Mouse (Mus musculus): ENCODE measurements around the gene Per3. TPM values are rescaled to one million over a fixed set of nuclear protein-coding genes. Genes with fewer than 3 reads are reported as not detected.

Gene Per3
- 6.1 and 6.5 TPM in 2 replicates for polyA plus RNA-seq (2016; fragmentation: Nextera tagmentation; extraction: Ambion mirVana)

DNA sequence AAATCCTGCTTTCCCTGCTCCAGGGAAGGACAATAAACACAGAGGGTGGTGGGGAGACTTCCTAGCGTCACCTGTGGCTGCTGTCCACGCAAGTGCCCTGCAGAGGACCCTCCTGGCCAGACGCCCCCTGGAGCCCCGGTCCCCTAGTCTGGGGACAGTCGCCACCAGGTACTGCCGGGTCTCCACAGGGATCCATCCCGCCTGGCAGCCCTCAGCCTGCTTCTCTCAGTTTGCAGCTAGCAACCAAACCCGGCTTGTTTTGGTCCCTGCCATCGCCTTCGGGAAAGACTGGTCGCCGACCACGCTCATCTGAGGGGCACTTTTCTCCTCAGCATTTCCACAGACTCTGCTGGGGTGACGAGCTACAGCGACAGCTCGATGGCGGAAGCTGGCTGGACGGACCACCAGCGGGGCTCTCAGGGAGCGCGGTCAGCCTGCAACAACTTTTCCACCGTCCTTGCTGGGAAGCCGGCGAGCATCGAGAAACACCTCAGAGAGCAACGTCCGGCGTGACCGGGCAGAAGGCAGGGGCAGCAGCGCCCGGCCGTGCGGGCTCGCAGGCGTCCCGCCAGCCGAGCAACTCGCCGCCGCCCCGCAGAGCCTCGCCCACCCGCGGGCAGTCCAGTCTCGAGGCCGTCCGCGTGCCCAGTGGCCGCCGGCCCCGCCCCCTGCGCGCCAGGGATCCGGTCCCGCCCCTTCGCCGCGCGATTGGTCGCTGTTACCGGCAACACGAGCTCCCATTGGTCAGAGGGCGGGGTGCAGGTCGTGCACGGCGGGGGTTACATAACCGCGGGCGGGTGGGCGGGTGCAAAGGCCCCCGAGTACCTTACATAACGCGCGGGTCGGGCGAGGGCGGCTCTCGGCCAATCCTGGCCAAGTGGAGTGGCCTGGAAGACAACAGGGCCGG is at the start of gene Per3:
Gene Per3 (minus strand): TSS at position 629 of the 907 bp plus-strand sequence.
- peak; percentile 94 for DNase-seq (ENCODE audit: extremely low spot score, low spot score)
- H3K9me3 ChIP-seq = no peaks in the 10 kb centered on the region
- H3K36me3 ChIP-seq (replicated peaks) = peaks cover 28% of the 10 kb centered on the region
- H3K27me3 ChIP-seq (ENCODE audit: poor library complexity, severe bottlenecking) = peaks cover 13% of the 10 kb centered on the region
- peaks cover 21% of the 10 kb centered on the region for H3K4me1 ChIP-seq
- peak within 1 kb of the TSS; percentile 86 for H3K27ac ChIP-seq
- H3K4me3 ChIP-seq = peak within 1 kb of the TSS; percentile 66
- WGBS = under 1% methylated on average over 79 of the region's 79 CpGs

DNA sequence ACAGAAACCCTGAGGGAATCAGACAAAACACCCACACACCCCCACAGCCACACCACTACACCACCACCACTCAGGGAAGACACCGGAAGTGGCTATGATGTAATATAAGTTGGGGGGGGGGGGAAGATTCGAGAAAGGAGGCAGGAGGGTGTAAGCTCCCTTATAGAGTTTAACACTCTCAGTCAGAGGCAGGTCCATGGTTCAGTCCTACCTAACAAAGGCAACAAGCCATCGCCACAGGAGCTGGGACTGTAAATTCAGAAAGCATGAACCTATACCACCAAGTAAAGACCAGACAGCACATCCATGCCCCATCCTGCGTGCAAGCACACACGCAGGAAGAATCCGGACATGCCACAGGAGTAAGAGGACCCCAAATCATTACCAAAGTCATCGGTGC is 44.8 kb upstream of the Per3 start, which contains the start of gene Gm13090:
Gene Gm13090 (plus strand): TSS at position 301 of the 400 bp plus-strand sequence.
- Histone ChIP-seq H3K9me3 (no peaks in the 10 kb centered on the region), H3K4me3 (no peak within 1 kb of the TSS), H3K27ac (no peak within 1 kb of the TSS), H3K4me1 (peaks cover 7% of the 10 kb centered on the region), H3K36me3 (replicated peaks) (peaks cover 59% of the 10 kb centered on the region), H3K27me3 (ENCODE audit: poor library complexity, severe bottlenecking) (no peaks in the 10 kb centered on the region)
- 90% methylated on average over 7 of the region's 7 CpGs for WGBS
- DNase-seq (ENCODE audit: extremely low spot score, low spot score) = no peak

DNA sequence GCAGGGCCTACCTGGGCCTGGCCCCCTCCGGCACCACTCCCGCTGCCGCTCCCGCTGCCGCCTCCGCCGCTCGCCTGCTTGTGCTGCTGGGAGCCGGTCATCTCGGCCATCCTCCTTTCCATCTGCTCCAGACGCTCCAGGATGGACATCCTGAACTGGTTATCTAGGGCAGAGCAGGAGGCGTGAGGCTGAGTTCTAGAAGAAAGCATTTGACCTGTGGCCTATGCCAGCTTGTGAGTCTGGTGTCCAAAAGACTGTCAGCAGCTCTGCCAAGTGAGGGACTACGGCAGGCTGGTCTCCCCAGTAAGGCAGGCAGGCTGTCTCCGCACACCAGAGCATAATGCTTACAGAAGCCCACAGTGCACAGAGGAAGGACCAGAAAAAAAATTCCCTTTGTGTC is 44.4 kb upstream of the Per3 start:
- Histone ChIP-seq H3K36me3 (replicated peaks) (peaks cover 59% of the 10 kb centered on the region), H3K4me3 (no peak overlapping the region), H3K27me3 (ENCODE audit: poor library complexity, severe bottlenecking) (no peaks in the 10 kb centered on the region), H3K9me3 (no peaks in the 10 kb centered on the region), H3K27ac (no peak overlapping the region), H3K4me1 (peaks cover 7% of the 10 kb centered on the region)
- WGBS = 95% methylated on average over 14 of the region's 14 CpGs
- DNase-seq (ENCODE audit: extremely low spot score, low spot score) = no peak

DNA sequence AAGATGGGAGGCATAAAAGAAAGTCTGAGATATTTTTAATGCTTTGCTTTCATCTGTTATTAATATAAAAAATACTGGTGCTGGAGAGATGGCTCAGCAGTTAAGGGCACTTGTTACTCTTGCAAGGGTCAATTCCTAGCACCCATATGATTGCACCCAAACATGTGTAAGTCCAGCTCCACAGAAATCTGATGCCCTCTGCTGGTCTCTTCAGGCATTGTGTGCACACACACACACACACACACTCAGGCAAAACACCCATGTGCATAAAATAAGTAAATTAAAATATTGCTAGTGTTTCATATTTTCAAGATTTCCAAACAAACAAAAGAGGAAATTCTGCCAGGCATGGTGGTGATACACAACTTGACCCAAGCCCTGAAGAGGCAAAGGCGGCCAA is 42.9 kb upstream of the Per3 start:
- DNase-seq (ENCODE audit: extremely low spot score, low spot score) = no peak
- H3K27me3 ChIP-seq (ENCODE audit: poor library complexity, severe bottlenecking) = no peaks in the 10 kb centered on the region
- H3K4me1 ChIP-seq = peaks cover 7% of the 10 kb centered on the region
- H3K36me3 ChIP-seq (replicated peaks) = peaks cover 71% of the 10 kb centered on the region
- H3K9me3 ChIP-seq = no peaks in the 10 kb centered on the region
- H3K27ac ChIP-seq = no peak overlapping the region
- no peak overlapping the region for H3K4me3 ChIP-seq
- WGBS = 91% methylated on average over 1 of the region's 1 CpGs

DNA sequence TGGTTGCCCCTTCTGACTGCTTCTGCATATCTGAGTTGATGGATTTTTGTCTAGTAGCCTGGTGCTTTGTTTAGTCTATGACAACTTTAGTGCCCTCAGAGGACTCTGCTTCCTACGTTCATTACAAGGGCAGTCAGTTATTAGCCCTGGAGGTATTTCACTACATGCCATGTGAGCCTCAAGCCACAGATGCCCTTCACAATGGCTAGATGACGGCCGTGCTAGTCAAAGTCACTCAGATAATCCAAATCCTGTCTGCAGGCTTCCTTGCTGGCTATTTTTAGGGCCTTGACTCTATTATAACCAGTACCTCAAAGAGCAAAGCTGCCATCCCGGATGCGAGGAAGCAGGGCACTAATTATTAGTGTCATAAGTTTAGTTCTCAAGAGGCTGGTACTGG is 38.6 kb upstream of the Per3 start:
- H3K27ac ChIP-seq = no peak overlapping the region
- H3K4me3 ChIP-seq = no peak overlapping the region
- no peaks in the 10 kb centered on the region for H3K27me3 ChIP-seq (ENCODE audit: poor library complexity, severe bottlenecking)
- H3K36me3 ChIP-seq (replicated peaks) = peaks cover 100% of the 10 kb centered on the region
- no peaks in the 10 kb centered on the region for H3K9me3 ChIP-seq
- DNase-seq (ENCODE audit: extremely low spot score, low spot score) = no peak
- 88% methylated on average over 5 of the region's 5 CpGs for WGBS
- H3K4me1 ChIP-seq = no peaks in the 10 kb centered on the region

DNA sequence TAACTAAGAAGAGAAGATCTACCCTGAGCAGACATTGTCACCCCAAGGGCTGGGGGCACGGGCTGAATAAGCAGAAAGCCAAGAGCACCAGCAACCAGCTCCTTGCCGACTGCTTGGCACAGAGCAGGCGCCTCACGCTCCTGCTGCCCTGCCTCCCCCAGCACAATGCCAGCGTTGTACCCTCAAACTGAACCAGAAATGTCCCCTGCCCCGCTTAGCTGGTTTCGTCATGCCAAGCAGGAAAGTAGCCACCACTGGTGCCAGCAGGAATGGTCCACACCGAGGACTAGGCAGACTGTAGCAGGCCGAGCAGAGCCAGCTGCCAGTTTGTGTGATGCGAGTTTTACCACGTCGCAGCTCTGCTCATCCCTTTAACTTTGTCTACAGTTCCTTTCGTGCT is 37.5 kb upstream of the Per3 start:
- H3K4me3 ChIP-seq = no peak overlapping the region
- WGBS = 94% methylated on average over 13 of the region's 13 CpGs
- H3K9me3 ChIP-seq = no peaks in the 10 kb centered on the region
- H3K4me1 ChIP-seq = no peaks in the 10 kb centered on the region
- no peaks in the 10 kb centered on the region for H3K27me3 ChIP-seq (ENCODE audit: poor library complexity, severe bottlenecking)
- no peak overlapping the region for H3K27ac ChIP-seq
- peaks cover 100% of the 10 kb centered on the region for H3K36me3 ChIP-seq (replicated peaks)
- no peak for DNase-seq (ENCODE audit: extremely low spot score, low spot score)

DNA sequence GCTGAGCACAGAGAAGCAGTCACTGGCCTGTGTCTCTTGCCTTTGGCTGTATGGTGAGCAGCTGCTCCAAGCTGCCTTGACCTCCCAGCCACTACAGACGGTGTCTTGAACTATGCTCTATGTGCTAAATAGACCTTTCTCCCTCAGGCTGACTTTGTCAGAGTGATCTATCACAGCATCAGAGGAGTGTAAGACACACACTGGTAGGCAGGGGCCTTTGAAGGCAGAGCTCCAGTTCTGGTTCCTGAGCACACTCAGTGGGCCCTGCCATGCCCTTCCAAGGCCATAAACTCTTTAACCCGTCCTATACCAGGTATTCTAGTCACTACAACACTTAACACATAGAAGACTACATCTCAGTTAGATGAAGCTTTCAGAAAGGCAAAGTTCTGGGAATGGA is 36.9 kb upstream of the Per3 start:
- no peaks in the 10 kb centered on the region for H3K4me1 ChIP-seq
- H3K9me3 ChIP-seq = no peaks in the 10 kb centered on the region
- no peak for DNase-seq (ENCODE audit: extremely low spot score, low spot score)
- H3K36me3 ChIP-seq (replicated peaks) = peaks cover 100% of the 10 kb centered on the region
- no peaks in the 10 kb centered on the region for H3K27me3 ChIP-seq (ENCODE audit: poor library complexity, severe bottlenecking)
- WGBS = 81% methylated on average over 2 of the region's 2 CpGs
- no peak overlapping the region for H3K27ac ChIP-seq
- no peak overlapping the region for H3K4me3 ChIP-seq

DNA sequence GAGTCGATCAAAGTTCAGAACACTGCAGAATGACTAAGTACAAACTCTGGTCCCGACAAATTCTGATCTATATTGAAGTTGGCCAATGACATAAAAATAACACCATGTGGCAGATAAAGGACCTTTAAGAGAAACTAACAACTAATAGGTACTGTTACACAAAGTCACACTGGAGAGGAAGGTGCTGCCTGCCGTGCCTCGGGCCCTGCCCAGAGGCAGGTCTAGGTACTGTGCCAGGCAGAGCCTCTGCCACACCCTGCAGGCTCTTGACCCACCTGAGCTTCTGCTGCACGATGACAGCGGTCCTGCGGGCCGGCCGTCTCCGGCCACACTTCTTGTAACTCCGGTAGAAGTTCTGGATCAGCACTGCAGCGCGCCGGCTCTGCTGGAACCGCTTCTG is 30.4 kb upstream of the Per3 start:
- DNase-seq (ENCODE audit: extremely low spot score, low spot score) = no peak

DNA sequence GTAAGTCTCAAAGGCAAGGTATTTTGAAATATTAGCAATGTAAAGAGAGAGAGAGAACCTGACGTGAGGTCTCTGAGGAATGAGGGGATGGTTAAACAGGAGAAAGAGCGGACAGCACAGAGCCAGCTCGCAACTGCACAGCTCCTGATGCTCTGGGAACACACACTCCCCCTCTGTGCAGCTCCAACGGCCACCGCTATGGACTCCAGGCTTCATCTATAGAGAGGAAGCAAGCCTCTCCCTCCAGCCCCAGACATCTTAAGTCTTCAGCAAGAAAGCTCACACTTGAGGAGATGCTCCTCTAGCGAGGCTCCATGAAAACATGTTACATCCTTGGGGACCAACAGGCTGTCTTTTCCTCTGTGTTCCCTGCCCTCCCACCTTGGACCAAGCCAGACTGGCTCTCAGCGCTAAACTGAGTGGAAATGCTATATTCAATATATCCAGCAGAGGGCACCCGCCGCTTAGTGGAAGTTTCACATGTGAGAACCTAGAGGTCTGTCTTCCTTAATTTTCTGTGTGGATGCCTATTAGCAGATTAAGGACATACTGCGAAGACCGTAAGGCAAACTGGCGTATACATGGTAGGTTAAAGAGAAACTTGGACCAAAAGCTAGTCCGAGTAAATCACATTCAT is 28.8 kb upstream of the Per3 start:
- peak; percentile 74 for DNase-seq (ENCODE audit: extremely low spot score, low spot score)
- Histone ChIP-seq H3K27me3 (ENCODE audit: poor library complexity, severe bottlenecking) (no peaks in the 10 kb centered on the region), H3K9me3 (no peaks in the 10 kb centered on the region), H3K27ac (no peak overlapping the region), H3K36me3 (replicated peaks) (peaks cover 99% of the 10 kb centered on the region), H3K4me1 (no peaks in the 10 kb centered on the region), H3K4me3 (no peak overlapping the region)
- 65% methylated on average over 13 of the region's 13 CpGs for WGBS

More for the DNA sequence above, 30.4 kb upstream of the Per3 start:
- no peaks in the 10 kb centered on the region for H3K4me1 ChIP-seq
- no peak overlapping the region for H3K4me3 ChIP-seq
- WGBS = 95% methylated on average over 15 of the region's 15 CpGs
- H3K27me3 ChIP-seq (ENCODE audit: poor library complexity, severe bottlenecking) = no peaks in the 10 kb centered on the region
- peaks cover 100% of the 10 kb centered on the region for H3K36me3 ChIP-seq (replicated peaks)
- H3K27ac ChIP-seq = no peak overlapping the region
- no peaks in the 10 kb centered on the region for H3K9me3 ChIP-seq

DNA sequence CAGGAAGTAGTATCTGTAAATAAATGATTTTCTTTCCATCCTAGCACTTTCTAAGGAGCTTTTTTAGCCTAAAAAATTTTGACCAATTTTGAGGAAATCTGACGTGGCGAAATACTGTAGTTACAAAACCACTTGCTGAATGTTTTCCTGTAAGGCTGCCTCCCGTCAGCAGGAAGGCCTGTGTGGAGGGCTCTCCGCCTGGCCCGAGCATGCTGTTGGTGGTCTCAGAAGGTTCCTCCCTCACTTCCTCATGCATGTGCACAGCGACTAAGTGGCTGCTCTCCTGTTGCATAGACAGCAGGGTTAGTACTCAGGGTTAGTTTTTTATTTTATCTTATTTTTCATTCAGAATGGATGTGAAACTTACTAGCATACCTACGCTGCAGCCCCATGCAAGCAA is 26.5 kb upstream of the Per3 start:
- DNase-seq (ENCODE audit: extremely low spot score, low spot score) = no peak
- Histone ChIP-seq H3K27me3 (ENCODE audit: poor library complexity, severe bottlenecking) (no peaks in the 10 kb centered on the region), H3K4me1 (no peaks in the 10 kb centered on the region), H3K4me3 (no peak overlapping the region), H3K27ac (no peak overlapping the region), H3K36me3 (replicated peaks) (peaks cover 94% of the 10 kb centered on the region), H3K9me3 (no peaks in the 10 kb centered on the region)
- WGBS = 92% methylated on average over 7 of the region's 7 CpGs

DNA sequence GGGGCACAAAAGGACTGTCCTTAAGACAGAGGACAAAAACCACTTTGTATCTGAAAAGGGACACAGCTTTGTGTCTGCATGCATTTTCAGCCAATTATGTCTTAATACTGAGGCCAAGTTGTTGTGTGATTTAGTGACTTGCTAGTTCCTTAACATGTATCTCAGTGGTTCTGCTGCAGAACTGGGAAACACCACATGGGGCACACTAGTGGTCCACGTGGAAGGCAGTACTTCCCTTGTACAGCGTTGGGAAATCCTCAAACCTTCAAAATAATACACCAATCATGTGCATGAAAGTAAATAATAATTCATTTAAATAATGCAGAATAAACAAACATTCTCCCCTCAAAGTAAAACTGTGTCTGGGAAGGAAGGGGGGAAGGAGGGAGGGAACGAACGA is 24.3 kb upstream of the Per3 start:
- H3K4me1 ChIP-seq = no peaks in the 10 kb centered on the region
- H3K27me3 ChIP-seq (ENCODE audit: poor library complexity, severe bottlenecking) = no peaks in the 10 kb centered on the region
- peaks cover 83% of the 10 kb centered on the region for H3K36me3 ChIP-seq (replicated peaks)
- H3K27ac ChIP-seq = no peak overlapping the region
- H3K9me3 ChIP-seq = no peaks in the 10 kb centered on the region
- no peak overlapping the region for H3K4me3 ChIP-seq
- DNase-seq (ENCODE audit: extremely low spot score, low spot score) = no peak
- 87% methylated on average over 4 of the region's 4 CpGs for WGBS

DNA sequence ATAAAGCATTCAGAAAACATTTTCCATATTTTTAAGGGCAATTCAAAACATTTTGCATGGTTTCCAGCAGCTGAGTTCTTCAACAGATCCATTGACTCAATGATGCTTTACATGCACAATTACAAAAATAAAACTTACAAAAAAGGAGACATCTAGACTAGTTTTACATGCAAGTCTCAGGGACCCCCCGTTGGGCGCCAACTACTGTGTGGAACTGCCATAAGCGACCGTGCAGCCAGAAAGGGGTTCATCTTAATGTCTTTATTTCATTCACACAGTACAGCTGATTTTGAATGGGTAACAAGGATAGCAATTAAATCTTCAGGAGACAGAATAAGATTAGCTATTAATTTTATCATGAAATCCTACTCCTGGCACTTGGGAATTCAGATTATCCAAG is 15.1 kb upstream of the Per3 start:
- DNase-seq (ENCODE audit: extremely low spot score, low spot score) = no peak
- WGBS = 96% methylated on average over 4 of the region's 4 CpGs
- no peaks in the 10 kb centered on the region for H3K27me3 ChIP-seq (ENCODE audit: poor library complexity, severe bottlenecking)
- peaks cover 10% of the 10 kb centered on the region; the same call in 1 of the 2 replicates for H3K9me3 ChIP-seq
- no peak overlapping the region for H3K4me3 ChIP-seq
- peaks cover 25% of the 10 kb centered on the region for H3K4me1 ChIP-seq
- H3K36me3 ChIP-seq (replicated peaks) = peaks cover 54% of the 10 kb centered on the region
- no peak overlapping the region for H3K27ac ChIP-seq

DNA sequence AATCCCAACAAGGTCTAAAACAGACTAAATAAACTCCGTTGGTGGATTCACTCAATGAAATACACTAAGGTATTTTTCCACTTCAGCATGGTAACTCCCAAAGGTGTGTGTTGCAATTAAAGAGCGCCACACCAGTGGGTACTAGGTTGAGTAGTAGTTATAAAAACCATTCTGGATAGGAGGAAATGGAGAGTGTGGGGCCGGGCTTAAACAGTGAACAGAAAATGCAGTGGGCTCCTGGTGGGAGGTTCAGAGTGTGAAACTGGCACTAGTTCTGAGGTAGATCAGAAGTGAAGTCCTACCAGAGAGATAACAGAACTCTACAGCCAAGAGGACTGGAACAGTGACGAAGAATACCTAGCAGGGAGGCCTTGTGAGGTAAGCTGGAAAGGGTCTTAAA is 14.2 kb upstream of the Per3 start:
- peaks cover 10% of the 10 kb centered on the region; the same call in 1 of the 2 replicates for H3K9me3 ChIP-seq
- peak overlapping the region; percentile 95; the same call in 1 of the 2 replicates for H3K27ac ChIP-seq
- no peak for DNase-seq (ENCODE audit: extremely low spot score, low spot score)
- no peaks in the 10 kb centered on the region for H3K27me3 ChIP-seq (ENCODE audit: poor library complexity, severe bottlenecking)
- peak overlapping the region; percentile 96 for H3K4me3 ChIP-seq
- WGBS = 82% methylated on average over 4 of the region's 4 CpGs
- peaks cover 53% of the 10 kb centered on the region for H3K36me3 ChIP-seq (replicated peaks)
- peaks cover 25% of the 10 kb centered on the region for H3K4me1 ChIP-seq
